Mouse (Mus musculus): ENCODE results near the gene Vars. TPM values are rescaled to one million over a fixed set of nuclear protein-coding genes. Genes with fewer than 3 reads are reported as not detected.
"Not testable (repeated sequence)": the region's sequence is repeated elsewhere in the genome, so short reads cannot be mapped to it uniquely, and the experiment has no call there.

Gene Vars
- total RNA-seq (2021) = 10 to 100 TPM; 24.5 to 26.0 TPM
- long read RNA-seq, experiment 1, full-length matches to known transcripts = 26 of 46 reads
- long read RNA-seq, experiment 1, partial matches to known transcripts = 16 of 46 reads
- long read RNA-seq, experiment 1, other reads (novel, unspliced or antisense) = 4 of 46 reads
- long read RNA-seq, experiment 2, full-length matches to known transcripts = 30 of 50 reads
- long read RNA-seq, experiment 2, partial matches to known transcripts = 16 of 50 reads
- long read RNA-seq, experiment 2, other reads (novel, unspliced or antisense) = 4 of 50 reads

DNA sequence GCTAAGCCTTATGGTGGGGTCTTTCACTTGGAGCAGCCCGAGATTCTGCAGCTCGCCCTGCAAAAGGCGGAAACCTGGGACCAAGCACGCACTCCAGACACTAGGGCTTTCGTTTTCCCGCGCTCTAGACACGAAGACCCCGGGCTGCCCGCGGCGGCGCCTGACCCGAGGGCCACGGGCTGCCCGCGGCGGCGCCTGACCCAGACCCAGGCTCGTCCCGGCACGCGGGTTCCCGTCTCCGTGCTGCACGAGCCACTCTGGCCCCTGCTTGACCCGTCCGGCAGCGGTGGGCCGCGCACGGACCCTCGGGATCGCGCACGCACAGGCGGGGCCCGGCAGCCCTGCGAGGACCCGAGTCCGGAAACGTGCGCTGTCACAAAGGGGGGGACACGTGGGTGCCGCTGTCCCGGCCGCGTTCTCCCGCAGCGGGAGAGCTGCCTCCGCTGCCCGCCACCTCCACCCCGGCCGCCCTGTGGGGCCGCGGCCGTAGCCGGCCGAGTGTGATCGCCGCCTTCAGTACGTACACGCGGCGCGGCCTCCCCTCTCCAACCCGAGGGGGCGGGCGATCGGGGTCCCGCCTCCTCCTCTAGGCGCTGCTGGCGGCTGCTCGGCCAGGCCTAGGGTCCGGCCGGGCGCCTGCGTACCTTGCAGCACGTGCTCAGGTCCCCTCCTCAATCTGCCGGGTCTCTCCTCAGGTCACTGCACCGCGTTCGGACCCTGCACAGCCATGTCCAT is at the start of gene Vars:
Vars (plus strand) TSS at position 271 of the 735 bp plus-strand sequence.
- intact Hi-C loops (cut with DNase I) = no loop called here
- peak; percentile 89 to 91 for DNase-seq

DNA sequence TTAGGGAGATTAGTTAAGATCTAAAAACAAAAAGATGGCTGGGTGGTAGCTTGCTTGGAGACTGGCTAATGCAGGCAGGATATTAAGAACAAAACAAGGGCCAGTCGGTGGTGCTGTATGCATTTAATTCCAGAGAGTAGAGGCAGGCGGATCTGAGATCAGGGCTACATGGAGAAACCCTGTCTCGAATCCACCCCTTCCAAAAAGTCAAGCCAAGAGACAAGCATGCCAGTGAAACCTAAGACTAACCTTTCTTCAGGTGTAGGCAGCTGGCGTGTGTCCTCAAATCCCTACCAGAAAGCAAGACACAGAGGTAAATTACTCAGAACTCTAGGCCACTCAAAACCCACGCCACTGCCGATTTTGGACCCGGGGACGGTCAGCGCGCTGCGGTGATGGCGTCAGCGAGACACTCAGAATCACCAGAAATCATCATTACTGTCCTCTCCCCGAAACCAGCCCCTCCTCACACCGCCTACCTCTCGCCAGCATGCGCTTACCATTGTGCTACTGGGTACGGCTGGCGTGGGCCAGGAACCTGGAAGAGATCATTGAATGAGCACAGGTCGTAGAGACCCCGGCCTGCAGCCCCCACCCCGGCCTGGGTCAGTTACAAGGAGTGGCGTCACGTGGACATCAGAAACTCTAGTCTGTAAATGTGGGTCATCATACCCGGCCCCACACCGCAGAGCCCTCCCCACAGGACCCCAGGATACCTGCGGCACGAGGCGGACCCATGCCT is 49.0 kb upstream of the Vars start:
- intact Hi-C loops (cut with DNase I) = loop anchor here (1.0 kb wide), 1 partner anchor 31 kb away; no protein-coding TSS in a partner anchor
- no peak for DNase-seq

DNA sequence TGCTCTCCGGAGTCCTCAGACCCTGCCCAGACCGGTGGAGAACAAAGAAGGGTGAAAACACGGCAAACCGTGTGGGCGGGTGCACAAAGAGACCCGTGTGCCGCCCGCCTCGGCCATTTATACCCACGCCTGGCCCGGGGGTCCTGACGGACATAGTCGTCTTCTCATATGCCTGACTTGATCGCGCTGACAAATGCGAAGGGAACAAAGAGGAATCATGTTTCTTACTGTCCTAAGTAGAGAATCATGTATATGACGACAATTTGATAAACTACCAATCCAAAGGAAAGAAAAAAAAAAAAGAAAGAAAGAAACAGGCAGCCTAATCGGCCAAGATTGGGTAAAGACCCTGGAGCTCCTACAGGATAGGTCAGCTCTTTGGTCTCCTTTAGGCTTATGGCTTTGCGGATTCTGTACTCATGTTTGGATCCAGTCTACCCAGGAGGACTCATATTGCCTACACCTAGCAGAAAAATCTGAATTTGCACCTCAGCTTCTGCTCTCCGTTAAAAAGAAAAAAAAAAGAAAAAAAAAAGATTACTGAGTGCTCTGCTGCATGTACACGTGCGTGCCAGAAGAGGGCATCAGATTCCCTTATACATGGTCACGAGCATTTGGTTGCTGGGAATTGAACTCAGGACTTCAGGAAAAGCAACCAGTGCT is 48.3 kb upstream of the Vars start:
- intact Hi-C loops (cut with DNase I) = no loop called here
- peak; percentile 82 to 91 for DNase-seq

DNA sequence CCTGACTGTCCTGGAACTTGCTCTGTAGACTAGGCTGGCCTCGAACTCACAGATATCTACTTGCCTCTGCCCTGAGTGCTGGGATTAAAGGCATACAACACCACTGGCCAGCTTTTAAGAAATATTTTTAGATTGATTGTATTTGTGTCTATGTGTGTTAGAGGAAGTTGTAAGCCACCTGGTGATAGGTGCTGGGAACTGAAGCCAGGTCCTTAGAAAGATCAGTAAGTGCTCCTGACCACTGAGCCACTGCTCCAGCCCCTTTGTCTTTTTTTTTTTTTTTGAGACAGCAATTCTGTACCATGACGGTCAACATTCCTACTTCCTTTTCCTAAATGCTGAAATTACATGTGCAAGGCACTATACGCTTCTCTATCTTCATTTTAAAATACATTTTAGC is 47.5 kb upstream of the Vars start:
- no peak for DNase-seq
- intact Hi-C loops (cut with DNase I) = no loop called here

DNA sequence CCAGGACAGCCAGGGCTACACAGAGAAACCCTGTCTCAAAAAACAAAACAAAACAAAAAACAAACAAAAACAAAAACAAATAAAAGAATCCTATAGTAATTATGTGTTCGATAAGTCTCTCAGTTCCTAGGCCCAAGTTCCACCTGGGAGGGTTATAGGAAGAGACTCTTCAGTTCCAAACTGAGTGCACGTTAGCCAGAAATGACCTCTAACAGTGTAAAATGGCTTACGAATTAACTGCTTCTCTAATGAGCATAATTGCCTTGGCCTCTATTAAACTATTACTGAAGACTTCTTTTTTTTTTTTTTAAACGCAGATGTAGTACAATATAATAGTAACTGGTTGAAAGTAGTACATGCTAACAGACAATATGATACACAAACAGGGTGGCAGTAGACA is 46.9 kb upstream of the Vars start:
- no peak for DNase-seq
- intact Hi-C loops (cut with DNase I) = no loop called here

DNA sequence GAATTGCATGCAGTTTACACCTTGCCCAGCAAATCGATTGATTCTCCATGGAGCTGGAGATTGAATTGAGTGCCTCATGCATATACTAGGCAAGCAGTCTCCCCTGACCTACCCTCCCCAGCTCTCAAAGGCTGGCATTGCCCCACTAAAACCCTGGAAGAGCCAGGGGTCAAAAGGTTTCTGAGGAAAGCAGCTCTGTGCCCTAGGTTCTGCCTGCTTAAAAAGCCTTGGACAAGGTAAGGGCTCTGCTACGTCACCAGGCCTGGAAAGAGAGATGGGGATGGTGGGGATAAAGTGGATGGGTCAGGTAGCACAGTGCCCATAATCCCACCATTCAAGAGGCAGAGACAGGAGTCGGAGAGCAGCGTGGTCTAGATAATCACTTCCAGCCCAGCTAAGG is 46.0 kb upstream of the Vars start:
- intact Hi-C loops (cut with DNase I) = loop anchor here (1.0 kb wide), 1 partner anchor 23 kb away; no protein-coding TSS in a partner anchor

DNA sequence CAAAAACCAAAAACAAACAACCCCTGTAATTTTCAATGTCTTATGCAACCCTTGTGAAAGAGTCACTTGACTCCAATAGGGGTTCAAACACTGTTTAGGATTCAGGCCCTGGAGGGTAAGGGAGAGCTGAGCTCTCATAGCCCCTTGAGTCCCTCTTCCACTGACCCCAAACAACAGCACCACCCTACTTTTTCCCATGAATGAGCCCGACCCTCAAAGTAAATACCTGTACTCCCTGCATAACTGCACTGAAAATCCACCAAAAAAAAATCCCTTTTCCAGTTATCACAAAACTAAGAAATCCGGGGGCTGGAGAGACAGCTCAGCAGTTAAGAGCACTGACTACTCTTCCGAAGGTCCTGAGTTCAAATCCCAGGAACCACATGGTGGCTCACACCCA is 44.9 kb upstream of the Vars start:
- no peak for DNase-seq
- intact Hi-C loops (cut with DNase I) = loop anchor here (1.0 kb wide), 1 partner anchor 22 kb away; no protein-coding TSS in a partner anchor

More for the DNA sequence above, 46.0 kb upstream of the Vars start:
- no peak for DNase-seq

DNA sequence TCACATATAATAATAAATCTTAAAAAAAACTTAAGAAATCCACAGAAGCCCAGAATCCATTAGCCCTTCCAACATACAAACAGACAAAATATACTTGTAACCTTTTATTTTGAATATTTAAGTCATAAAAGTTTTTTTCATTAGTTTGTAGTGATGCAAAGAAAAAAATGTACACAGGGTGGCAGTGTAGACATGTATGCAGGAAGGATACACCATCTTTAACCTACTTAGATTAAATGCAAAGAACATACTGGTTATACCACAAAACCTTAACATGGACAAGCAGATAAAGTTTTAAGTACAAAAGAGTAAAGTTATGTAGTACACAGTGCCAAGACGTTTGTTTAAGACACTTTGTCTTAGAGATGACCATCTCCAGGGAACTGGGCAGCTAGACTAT is 44.4 kb upstream of the Vars start:
- no peak for DNase-seq
- intact Hi-C loops (cut with DNase I) = no loop called here

DNA sequence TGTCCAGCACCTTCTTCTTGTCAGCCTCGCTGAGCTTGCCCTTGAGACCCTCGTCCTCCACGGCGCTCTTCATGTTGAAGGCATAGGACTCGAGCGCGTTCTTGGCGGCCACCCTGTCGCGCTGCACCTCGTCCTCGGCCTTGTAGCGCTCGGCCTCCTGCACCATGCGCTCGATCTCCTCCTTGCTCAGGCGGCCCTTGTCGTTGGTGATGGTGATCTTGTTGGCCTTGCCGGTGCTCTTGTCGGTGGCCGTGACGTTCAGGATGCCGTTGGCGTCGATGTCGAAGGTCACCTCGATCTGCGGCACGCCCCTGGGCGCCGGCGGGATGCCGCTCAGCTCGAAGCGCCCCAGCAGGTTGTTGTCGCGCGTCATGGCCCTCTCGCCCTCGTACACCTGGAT is 43.5 kb upstream of the Vars start:
- intact Hi-C loops (cut with DNase I); DNase-seq: not testable (repeated sequence)

DNA sequence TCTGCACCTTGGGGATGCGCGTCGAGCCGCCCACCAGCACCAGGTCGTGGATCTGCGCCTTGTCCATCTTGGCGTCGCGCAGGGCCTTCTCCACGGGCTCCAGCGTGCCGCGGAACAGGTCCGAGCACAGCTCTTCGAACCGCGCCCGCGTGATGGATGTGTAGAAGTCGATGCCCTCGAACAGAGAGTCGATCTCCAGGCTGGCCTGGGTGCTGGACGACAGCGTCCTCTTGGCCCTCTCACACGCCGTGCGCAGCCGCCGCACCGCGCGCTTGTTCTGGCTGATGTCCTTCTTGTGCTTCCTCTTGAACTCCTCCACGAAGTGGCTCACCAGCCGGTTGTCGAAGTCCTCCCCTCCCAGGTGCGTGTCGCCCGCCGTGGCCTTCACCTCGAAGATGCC is 42.8 kb upstream of the Vars start:
- intact Hi-C loops (cut with DNase I); DNase-seq: not testable (repeated sequence)

DNA sequence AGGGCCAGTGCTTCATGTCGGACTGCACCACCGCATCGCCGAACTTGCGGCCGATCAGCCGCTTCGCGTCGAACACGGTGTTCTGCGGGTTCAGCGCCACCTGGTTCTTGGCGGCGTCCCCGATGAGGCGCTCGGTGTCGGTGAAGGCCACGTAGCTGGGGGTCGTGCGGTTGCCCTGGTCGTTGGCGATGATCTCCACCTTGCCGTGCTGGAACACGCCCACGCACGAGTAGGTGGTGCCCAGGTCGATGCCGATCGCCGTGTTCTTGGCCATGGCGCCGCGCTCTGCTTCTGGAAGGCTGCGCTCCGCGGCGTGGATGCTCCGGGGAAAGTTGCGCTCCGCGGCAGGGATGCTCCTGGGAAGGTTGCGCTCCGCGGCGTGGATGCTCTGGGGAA is 42.1 kb upstream of the Vars start:
- intact Hi-C loops (cut with DNase I) = not testable (repeated sequence)

DNA sequence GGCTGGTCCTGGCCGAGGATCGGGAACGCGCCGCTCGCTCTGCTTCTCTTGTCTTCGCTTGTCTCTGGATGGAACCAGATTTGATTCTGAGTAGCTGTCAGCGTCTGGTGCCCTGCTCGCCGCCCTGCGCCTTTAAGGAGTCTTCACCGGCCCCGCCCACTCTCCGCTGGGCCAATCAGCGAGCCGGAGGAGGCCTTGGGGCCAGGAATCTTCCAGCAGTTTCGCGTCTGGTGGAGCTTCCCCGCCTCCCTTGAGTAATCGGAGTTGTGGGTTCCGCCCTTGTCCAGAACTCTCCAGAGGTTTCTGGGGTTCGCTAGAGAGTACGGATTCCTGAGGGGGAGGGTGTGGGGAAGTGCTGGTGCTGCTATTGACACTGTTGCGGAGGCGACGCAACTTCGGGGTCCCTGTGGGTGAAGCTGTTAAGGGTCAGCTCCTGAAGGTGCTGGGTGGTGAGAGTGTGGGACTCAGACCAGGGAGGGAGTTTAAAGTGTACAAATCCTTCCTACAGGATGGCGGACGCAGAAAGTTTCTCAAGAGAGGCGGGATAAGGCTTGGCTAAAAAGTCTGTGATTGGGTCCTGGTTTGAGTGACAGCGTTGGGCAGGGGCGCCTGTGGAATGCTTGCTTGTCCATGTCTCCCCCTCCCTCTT is 41.5 kb upstream of the Vars start, which contains the start of gene Hspa1b:
Hspa1b (minus strand) TSS at position 109 of the 649 bp plus-strand sequence.
- intact Hi-C loops (cut with DNase I) = not testable (repeated sequence)
- peak; percentile 79 to 81 for DNase-seq

More for the DNA sequence above, 42.1 kb upstream of the Vars start:
- not testable (repeated sequence) for DNase-seq

DNA sequence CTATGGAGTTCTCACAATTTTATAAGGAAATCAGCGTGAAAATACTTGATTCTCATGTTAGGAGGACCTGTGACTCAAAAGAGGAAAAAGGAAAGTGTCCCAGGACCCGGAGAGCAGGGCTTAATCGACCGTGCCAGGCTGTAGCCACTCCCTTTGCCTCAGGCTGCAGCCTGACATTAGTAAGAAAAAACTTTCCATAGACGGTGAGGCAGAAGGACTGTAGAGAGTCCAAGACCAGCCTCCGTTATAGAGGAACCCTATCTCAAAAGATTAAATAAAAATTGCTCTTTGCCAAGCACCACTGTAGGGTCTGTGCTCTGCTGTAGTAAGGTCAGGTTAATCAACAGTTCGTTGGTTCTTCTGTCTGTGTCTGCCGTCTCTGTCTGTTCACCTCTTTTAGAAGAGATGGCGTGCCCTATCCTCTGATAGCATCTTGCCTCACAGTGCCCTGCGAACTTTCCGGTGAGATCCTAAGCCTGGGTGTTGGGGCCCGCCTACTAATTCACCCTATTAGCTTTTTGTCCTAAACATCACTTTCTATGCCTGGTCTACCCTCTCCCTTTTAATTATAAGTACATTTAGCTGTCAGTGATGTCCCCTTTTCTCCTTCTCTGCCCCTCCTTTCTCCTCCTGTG is 40.8 kb upstream of the Vars start:
- peak; percentile 29 to 42 for DNase-seq

DNA sequence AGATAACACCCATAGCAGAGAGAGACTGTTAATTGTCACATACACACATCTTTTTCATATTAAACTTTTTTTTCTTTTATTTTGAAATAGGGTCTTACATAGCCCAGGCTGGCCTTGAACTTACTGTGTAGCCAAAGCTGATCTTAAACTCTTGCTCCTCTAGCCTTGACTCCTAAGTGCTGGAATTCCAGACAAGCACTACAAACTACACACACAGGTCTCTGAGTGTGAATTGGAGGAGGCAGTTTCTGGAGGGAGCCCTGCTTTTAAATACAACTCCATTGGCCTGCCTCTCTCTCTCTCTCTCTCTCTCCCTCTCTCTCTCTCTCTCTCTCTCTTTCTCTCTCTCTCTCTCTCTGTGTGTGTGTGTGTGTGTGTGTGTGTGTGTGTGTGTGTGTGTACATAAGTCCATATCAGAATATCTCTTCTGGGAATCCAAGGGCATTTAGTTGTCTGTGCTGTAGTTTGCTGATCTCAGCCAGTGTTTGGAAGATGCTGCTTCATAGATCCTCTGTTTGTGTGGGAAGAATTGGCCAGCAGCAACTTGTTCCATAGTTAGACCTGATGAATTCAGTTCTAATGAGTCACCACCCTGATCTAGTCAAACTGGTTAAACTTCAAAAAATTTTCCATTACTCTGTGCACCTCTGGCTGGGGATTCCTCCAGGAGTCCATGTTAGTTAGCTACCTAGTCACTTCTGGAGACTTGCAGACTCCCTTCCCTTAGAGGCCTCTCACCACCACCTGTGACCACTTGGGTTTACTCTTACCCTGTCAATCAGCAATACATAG is 39.9 kb upstream of the Vars start:
- DNase-seq = no peak
- intact Hi-C loops (cut with DNase I) = no loop called here

More for the DNA sequence above, 40.8 kb upstream of the Vars start:
- intact Hi-C loops (cut with DNase I) = no loop called here

DNA sequence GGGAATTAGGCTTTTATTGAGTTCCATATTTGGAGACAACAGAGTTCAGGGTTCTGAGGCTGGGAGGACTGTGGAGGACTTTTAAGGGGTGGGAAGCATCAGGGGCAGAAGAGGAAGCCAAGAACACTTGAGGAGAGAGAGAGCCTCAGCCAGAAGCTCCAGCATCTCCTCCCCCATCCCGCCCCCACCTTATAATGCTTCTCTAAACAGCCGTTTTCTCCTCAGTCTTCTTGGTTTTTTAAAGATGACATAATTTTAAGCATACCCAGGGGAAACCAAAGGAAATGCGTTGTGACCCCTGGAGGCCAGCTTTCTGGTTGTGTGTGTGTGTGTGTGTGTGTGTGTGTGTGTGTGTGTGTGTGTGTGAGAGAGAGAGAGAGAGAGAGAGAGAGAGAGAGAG is 38.7 kb upstream of the Vars start:
- peak in 1 of 2 experiments; percentile 6 for DNase-seq
- intact Hi-C loops (cut with DNase I) = no loop called here

DNA sequence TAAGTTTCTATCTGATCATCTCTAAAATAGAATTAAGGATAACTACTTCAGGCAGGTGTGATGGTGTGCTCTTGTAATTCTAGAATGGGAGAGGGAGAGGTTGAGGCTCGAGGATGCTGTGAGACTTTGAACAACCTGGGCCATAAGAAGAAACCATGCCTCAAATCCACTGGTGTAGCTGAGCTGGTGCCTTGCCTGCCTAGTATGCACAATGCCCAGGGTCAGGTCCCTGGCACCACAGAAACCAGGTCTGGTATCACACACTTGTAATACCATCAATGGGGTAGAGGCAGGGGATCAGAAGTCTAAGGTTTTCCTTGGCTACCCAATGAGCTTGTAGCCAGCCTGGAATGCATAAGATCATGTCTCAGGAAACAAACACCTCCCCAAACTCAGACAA is 37.9 kb upstream of the Vars start:
- intact Hi-C loops (cut with DNase I) = no loop called here
- DNase-seq = no peak

DNA sequence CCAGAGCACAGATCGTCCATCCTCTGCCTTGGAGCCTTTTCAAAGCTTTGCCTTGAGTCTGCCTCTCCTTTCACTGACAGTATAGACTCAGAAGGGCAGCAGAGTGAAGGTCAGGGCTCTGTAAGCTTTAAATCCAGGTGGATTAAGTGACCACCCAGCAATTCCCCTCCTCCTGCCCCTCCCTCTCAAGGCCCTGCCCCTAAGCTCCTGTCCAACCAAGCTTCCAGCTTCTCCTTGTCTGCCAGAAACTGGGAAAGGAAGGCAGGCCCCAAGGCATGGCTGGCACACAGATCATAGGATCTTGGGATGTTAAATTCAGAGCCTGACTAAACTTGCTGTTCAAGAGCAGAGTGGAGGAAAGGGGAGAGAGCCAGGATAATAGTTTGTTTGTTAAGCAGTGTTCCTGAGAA is 36.1 kb upstream of the Vars start:
- no peak for DNase-seq
- intact Hi-C loops (cut with DNase I) = no loop called here

DNA sequence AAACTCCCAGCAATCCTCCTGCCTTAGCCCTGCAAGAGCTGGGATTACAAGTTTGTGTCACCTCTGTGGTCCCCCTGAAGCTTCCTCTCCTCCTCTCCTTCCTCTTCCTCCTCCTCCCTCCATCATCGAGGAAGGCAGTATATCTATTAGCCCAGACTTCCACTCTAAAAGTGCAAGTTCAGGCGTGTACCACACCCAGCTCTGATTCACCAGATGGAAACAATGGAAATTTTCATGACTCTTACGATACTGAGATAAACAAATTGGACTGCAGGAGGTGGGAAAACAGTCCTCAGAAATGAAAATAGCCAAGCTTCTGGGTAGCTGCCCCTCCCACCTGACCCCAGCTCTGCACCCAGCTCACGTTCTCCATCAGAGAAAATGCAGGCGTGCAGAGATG is 35.2 kb upstream of the Vars start:
- DNase-seq = no peak
- intact Hi-C loops (cut with DNase I) = no loop called here

DNA sequence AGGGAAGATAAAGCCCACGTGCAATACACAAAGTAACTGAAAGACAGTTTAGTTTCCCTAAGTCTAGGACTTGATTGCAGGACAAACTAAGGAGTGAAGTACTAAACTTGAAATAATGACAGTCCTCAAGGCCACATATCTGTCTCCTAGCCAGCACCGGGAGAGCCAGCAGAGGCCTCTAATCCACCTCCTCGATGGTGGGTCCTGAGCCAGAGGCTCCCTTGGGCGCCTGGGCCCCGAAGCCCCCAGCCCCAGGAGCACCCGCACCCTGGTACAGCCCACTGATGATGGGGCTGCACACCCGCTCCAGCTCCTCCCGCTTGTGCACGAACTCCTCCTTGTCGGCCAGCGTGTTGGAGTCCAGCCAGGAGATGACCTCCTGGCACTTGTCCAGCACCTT is 31.0 kb upstream of the Vars start, which contains the start of gene Gm20481:
Gm20481 (plus strand) TSS at position 91 of the 400 bp plus-strand sequence.
- DNase-seq; intact Hi-C loops (cut with DNase I): not testable (repeated sequence)

Data from heart, postnatal 14 days (tissue).